Mouse (Mus musculus): ENCODE results near the gene Atp13a2. TPM values are rescaled to one million over a fixed set of nuclear protein-coding genes. Genes with fewer than 3 reads are reported as not detected.

Gene Atp13a2
- polyA plus RNA-seq, 1 experiment from 2014 or later: 45.3 TPM

DNA sequence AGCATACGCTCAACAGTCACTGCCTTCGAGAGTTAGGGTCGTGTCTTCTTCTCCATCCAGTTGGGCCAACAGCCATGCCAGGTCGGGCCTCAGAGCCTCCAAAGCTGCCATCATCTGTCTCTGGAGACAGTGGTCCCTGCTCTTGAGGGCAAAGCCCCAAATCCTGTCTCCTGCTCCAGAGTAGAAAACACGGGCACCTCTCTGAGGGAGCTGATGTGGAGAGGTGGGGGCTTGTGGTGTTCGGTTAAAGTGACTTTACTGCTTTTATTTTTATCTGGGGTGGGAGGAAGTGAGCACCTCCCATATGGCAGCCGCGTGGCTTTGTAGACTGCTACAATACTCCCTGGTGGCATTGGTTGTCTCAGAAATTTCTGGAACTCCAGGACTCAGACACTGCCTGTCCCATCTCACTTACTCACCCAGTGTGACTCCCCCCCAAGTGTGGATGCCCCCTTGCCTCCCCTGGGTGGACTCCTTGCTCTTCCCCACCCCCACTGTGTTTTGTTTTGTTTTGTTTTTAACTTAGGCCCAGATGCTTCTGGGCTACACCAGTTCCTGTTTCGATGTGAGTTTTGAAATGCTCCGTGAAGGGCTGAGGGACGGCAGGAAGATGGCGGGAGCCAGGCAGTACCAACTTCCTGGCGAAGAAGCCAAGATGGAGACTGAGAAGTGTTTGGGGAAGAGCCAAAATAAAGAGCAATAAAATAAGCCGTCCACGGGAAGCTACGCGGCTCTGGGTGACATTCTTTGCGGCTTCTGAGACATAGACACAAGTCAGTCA, 34.6 kb upstream of the Atp13a2 start:
- no peak for ATAC-seq (replicated peaks; ENCODE audit: low FRiP score)
- no peak overlapping the region for H3K9ac ChIP-seq
- WGBS: 78% methylated on average over 18 of the region's 18 CpGs
- 0 out of 2 replicates have a peak, but pooled peaks cover 3% of the 10 kb centered on the region for H3K27me3 ChIP-seq
- no peak overlapping the region for H3K4me2 ChIP-seq
- no peak overlapping the region for H3K4me3 ChIP-seq (replicated peaks)
- no peak overlapping the region for H3K27ac ChIP-seq
- H3K9me3 ChIP-seq (replicated peaks): no peaks in the 10 kb centered on the region
- H3K36me3 ChIP-seq: no peaks in the 10 kb centered on the region
- H3K4me1 ChIP-seq: peaks cover 12% of the 10 kb centered on the region; the same call in 1 of the 2 replicates

DNA sequence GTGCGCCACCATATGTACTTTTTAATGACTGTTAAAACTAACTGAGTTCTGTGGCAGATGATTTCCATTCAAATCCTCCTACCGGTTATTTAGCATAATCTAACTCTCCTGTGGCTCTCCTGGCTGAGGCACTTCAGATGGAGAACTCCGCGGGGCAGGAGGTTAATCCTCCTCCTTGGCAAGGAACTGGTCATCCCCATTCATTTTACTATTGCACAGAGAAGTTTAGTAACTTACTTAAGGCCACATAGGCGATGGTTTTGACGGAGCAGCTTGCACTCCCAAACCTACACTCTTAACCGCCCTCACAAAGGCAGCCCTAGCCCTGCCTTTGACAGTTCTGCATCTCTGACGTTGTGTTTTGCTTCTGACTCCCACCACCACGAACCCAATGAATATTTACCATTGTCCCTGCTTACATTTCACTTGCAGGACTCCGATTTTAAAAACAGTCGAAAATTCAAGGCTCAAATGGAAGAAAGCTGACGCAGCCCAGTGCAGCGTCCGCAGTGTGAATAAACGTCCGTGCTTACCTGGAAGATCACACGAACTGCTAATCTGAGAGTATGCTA, 29.5 kb upstream of the Atp13a2 start:
- Histone ChIP-seq H3K9me3 (replicated peaks) (no peaks in the 10 kb centered on the region), H3K4me2 (peak overlapping the region; percentile 76), H3K4me3 (replicated peaks) (peak overlapping the region; percentile 44), H3K27ac (0 out of 2 replicates have a peak overlapping the region, but pooled peaks have one; percentile 29), H3K4me1 (peaks cover 20% of the 10 kb centered on the region), H3K36me3 (no peaks in the 10 kb centered on the region), H3K27me3 (0 out of 2 replicates have a peak, but pooled peaks cover 3% of the 10 kb centered on the region), H3K9ac (peak overlapping the region; percentile 33; the same call in 1 of the 2 replicates)
- WGBS: 13% methylated on average over 17 of the region's 17 CpGs
- ATAC-seq (replicated peaks; ENCODE audit: low FRiP score): no peak

DNA sequence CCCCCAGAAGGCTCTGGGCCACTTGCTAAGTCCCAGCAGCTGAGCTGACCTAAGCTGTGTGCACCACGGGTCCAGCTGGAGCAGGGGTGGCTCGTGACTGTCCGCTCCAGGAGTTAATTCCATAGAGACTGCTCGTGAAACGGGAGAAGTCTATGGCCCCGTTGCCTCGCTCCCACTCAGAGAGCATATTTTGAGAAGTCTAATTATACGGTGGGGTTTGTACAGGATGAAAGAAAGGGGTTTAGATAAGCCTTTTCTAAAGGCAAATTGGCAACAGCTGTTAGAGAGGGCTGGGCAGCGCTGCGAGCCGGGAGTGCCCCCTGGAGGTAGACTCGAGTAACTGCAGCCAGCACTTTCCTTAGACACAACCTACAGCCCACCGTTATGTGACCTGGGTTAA, 28.9 kb upstream of the Atp13a2 start:
- no peak for ATAC-seq (replicated peaks; ENCODE audit: low FRiP score)

DNA sequence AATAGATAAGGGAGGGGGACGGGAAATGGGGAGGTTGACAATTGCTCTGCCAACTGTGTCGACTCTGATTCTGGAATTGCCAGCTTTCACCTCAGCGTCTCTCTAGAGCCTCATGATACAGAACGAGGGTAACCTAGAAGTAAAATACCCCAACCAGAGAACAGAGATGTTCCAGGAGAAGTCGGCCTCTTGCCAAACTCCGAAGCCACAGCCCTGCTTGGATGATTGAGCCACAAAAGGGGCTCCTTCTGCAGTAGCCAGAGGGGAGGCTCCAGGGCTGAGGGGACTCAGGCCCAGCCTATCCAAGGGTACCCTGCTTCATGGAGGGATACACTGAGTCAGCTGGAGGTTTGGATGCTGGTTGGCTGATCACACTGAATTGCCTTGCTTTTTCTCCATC, 28.4 kb upstream of the Atp13a2 start:
- Histone ChIP-seq H3K4me3 (replicated peaks) (no peak overlapping the region), H3K9ac (no peak overlapping the region), H3K27ac (no peak overlapping the region), H3K4me1 (peaks cover 31% of the 10 kb centered on the region), H3K9me3 (replicated peaks) (no peaks in the 10 kb centered on the region), H3K27me3 (0 out of 2 replicates have a peak, but pooled peaks cover 3% of the 10 kb centered on the region), H3K36me3 (no peaks in the 10 kb centered on the region), H3K4me2 (no peak overlapping the region)
- no peak for ATAC-seq (replicated peaks; ENCODE audit: low FRiP score)
- 57% methylated on average over 6 of the region's 6 CpGs for WGBS

More for the DNA sequence above, 28.9 kb upstream of the Atp13a2 start:
- Histone ChIP-seq H3K4me2 (peak overlapping the region; percentile 76), H3K27me3 (0 out of 2 replicates have a peak, but pooled peaks cover 3% of the 10 kb centered on the region), H3K27ac (0 out of 2 replicates have a peak overlapping the region, but pooled peaks have one; percentile 29), H3K36me3 (no peaks in the 10 kb centered on the region), H3K9ac (peak overlapping the region; percentile 33; the same call in 1 of the 2 replicates), H3K4me1 (peaks cover 25% of the 10 kb centered on the region), H3K9me3 (replicated peaks) (no peaks in the 10 kb centered on the region), H3K4me3 (replicated peaks) (peak overlapping the region; percentile 44)
- under 1% methylated on average over 13 of the region's 13 CpGs for WGBS

DNA sequence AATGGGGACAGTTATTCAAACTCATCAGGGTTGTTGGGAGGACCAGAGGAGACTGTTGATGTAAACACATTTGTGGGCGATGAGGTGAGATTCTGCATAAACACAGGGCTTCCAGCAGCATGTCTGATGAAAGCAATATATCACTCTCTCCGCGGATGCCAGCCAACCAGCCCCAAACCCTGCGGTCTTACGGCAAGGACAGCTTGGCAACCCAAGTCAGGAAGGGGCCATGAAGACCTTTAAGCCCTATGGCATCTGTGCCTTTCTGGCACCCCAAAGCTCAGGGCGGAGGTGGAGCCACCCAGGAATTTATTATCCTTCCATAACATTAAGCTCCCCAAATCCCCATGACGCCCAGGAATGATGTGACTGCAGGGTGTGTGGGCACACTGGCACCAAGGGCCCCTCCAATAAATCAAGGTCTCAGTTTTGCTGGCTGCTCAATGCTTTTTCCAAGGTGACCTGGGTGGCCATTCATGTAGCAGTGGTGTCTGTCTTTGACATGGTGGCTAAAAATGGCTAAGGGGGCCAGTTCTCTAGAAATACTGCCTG, 27.5 kb upstream of the Atp13a2 start:
- H3K27ac ChIP-seq: no peak overlapping the region
- no peak for ATAC-seq (replicated peaks; ENCODE audit: low FRiP score)
- H3K36me3 ChIP-seq: peaks cover 5% of the 10 kb centered on the region; the same call in 1 of the 2 replicates
- no peak overlapping the region for H3K9ac ChIP-seq
- H3K4me3 ChIP-seq (replicated peaks): no peak overlapping the region
- 0 out of 2 replicates have a peak, but pooled peaks cover 3% of the 10 kb centered on the region for H3K27me3 ChIP-seq
- H3K9me3 ChIP-seq (replicated peaks): no peaks in the 10 kb centered on the region
- no peak overlapping the region for H3K4me2 ChIP-seq
- H3K4me1 ChIP-seq: peaks cover 38% of the 10 kb centered on the region
- 73% methylated on average over 7 of the region's 7 CpGs for WGBS

DNA sequence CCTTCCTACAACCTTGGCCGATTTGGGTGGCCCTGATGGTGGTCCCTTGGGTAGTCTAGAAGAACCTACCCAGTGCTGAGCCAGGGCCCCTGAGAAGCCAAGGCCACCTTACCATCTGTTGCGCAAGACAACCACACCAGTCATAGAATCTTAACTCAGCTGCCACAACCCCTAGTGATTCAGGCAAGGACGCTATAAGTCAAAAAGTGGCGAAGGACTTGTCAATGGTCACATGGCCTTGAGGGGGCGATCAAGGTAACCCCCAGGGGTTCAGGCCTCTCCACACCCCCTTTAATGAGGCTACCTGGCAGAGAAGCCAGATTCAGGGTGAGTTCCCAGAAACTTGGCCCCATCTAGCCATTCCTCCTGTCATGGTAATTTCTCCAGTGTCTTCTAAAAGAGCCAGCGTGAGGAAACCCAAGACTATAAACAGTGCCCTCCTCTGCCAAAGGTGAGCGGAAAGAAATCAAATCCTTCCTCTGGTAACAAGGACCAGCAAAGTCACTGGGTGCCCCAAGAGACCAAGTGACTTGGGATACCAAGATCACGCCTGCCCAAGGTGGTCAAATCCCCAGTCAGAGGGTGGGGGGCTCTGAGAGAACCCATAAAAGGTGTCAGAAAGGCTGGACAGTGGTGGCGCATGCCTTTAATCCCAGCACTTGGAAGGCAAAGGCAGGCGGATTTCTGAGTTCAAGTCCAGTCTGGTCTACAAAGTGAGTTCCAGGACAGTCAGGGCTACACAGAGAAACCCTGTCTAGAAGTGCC, 26.8 kb upstream of the Atp13a2 start:
- Histone ChIP-seq H3K27me3 (0 out of 2 replicates have a peak, but pooled peaks cover 3% of the 10 kb centered on the region), H3K4me1 (peaks cover 43% of the 10 kb centered on the region), H3K36me3 (peaks cover 5% of the 10 kb centered on the region; the same call in 1 of the 2 replicates), H3K9ac (no peak overlapping the region), H3K9me3 (replicated peaks) (no peaks in the 10 kb centered on the region), H3K4me3 (replicated peaks) (no peak overlapping the region), H3K4me2 (peak overlapping the region; percentile 56; the same call in 1 of the 2 replicates), H3K27ac (no peak overlapping the region)
- no peak for ATAC-seq (replicated peaks; ENCODE audit: low FRiP score)
- 72% methylated on average over 10 of the region's 10 CpGs for WGBS

DNA sequence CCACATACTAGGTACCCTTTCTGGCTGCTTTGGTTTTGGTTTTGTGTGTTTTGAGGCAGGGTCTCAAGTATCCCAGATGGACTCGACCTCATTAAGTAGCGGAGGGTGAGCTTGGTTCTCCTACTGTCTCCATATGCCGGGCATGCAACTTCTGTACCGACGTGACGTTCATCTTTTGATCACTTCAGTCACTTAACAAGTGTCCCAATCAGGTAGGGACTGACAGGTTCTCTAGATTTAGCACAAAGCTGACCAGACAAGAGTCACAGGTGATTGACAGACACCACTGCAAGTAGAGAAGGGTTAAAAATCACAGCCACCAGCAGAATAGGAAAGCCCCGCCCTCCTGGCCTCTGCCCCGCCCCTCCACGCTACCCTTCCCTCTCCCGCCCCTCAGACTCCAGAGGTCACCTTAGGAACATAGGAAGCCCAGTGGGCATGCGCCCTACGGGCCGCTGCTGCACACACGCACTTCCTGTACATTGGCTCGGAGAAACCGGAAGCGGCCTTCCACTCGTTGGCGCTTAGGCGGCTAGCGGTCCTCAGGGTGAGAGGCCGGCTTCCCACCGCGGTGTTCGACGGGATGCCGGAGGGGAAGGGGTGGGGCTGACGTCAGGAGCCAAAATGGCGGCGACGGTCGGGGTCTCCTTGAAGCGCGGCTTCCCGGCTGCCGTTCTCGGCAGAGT, 25.7 kb upstream of the Atp13a2 start, which contains the start of gene Sdhb:
Gene Sdhb (plus strand): TSS at position 423 of the 686 bp plus-strand sequence.
- H3K9ac ChIP-seq: peak within 1 kb of the TSS; percentile 89
- WGBS: 1% methylated on average over 37 of the region's 37 CpGs
- ATAC-seq (replicated peaks; ENCODE audit: low FRiP score): peak; percentile 97
- H3K4me3 ChIP-seq (replicated peaks): peak within 1 kb of the TSS; percentile 89
- peaks cover 8% of the 10 kb centered on the region; the same call in 1 of the 2 replicates for H3K36me3 ChIP-seq
- H3K4me1 ChIP-seq: peaks cover 43% of the 10 kb centered on the region
- peak within 1 kb of the TSS; percentile 90 for H3K4me2 ChIP-seq
- peak within 1 kb of the TSS; percentile 85 for H3K27ac ChIP-seq
- no peaks in the 10 kb centered on the region for H3K9me3 ChIP-seq (replicated peaks)
- 0 out of 2 replicates have a peak, but pooled peaks cover 3% of the 10 kb centered on the region for H3K27me3 ChIP-seq

DNA sequence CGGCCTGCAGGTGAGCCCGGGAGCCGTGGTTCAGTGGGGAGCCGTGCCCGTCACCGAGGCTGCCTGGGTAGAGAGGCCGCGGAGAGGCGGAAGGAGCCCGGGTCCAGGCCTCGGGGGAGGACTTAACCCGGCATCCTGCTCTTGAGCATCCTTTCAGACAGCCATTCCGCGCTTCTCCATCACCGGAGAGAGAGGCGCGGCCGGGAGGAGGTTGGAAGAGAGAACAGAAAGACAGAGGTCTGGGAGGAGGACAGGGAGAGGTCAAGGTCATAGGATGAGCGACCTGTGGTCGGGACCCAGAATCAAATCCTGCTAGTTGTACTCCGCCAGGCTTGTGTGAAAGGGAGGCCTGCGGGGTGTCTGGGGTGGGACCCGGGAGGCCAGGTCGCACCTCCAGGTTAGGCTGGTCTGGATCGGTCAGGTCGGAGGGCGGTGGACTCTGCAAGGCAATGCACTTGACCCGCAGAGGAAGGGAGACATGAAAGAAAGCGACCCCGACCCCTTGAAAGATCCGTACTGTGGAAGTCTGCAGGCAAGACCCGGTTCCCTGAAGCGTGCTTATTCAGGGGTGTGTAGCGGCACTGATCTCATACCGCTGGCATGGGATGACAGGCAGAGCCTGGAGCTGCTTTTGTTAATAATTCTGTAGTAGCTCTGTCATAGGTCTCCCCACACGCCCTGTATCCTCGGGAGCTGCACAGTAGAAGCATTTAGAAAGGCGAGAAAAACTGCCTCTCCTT, 25.0 kb upstream of the Atp13a2 start:
- H3K9me3 ChIP-seq (replicated peaks): no peaks in the 10 kb centered on the region
- H3K4me2 ChIP-seq: peak overlapping the region; percentile 90
- ATAC-seq (replicated peaks; ENCODE audit: low FRiP score): peak; percentile 23
- 1% methylated on average over 38 of the region's 38 CpGs for WGBS
- 0 out of 2 replicates have a peak, but pooled peaks cover 2% of the 10 kb centered on the region for H3K27me3 ChIP-seq
- H3K36me3 ChIP-seq: peaks cover 15% of the 10 kb centered on the region
- peaks cover 43% of the 10 kb centered on the region for H3K4me1 ChIP-seq
- peak overlapping the region; percentile 85 for H3K27ac ChIP-seq
- peak overlapping the region; percentile 89 for H3K4me3 ChIP-seq (replicated peaks)
- peak overlapping the region; percentile 89 for H3K9ac ChIP-seq

DNA sequence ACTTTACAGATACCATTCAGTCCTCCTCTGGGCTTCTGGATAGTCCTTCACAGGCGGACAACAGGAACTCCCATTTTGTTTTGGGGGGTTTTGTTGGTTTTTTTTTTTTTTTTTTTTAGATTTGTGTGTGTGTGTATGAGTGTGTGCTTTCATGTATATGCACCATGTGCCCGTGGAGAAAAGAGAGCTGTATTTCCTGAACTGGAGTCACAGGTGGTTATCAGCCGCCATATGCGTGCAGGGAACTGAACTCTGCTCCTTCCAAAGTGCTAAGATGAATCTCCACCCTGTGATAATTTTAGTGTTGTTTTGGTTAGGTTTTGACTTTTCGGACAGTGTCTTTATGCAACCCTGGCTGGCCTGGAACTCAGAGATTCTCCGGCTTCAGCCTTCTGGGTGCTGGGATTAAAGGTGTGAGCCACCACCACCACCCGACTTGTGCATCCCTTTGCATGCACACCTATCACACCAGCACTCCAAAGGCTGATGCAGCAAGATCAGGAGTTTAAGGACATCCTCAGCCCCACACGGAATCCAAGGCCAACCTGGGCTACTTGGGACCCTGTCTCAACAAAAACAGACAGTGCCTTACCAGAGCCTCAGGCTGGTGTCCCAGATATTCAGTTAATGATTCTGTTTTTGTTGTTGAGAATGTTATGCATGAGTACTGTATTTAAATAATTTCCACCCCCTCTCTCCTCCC, 24.3 kb upstream of the Atp13a2 start:
- no peaks in the 10 kb centered on the region for H3K9me3 ChIP-seq (replicated peaks)

DNA sequence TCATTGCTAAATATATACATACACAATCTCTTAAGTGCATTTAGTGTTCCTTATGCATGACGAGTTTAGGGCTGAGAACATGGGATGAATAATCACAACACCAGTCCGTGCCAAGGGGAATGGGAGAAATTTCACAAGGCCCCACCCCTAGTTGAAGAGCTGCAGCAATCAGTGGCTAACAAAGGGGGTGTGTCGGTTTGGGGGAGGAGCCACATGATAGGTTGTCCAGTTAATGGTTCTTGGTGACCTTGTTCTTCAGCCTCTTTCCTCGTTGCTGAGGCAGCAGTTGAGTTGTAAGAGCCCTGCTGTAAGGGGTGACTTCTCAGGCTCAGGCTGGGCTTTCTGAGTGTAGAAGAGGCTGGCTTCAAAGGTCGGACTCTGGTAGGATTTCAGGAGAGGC, 23.7 kb upstream of the Atp13a2 start:
- Histone ChIP-seq H3K9me3 (replicated peaks) (no peaks in the 10 kb centered on the region), H3K27ac (peak overlapping the region; percentile 85), H3K9ac (no peak overlapping the region), H3K4me2 (peak overlapping the region; percentile 90), H3K4me3 (replicated peaks) (peak overlapping the region; percentile 89; the same call in 1 of the 2 replicates), H3K27me3 (no peaks in the 10 kb centered on the region), H3K4me1 (peaks cover 37% of the 10 kb centered on the region), H3K36me3 (peaks cover 28% of the 10 kb centered on the region)
- 24% methylated on average over 5 of the region's 5 CpGs for WGBS
- no peak for ATAC-seq (replicated peaks; ENCODE audit: low FRiP score)

More for the DNA sequence above, 24.3 kb upstream of the Atp13a2 start:
- Histone ChIP-seq H3K4me3 (replicated peaks) (peak overlapping the region; percentile 89), H3K4me1 (peaks cover 41% of the 10 kb centered on the region), H3K27ac (peak overlapping the region; percentile 85), H3K27me3 (no peaks in the 10 kb centered on the region), H3K36me3 (peaks cover 22% of the 10 kb centered on the region), H3K4me2 (peak overlapping the region; percentile 90), H3K9ac (peak overlapping the region; percentile 89)
- WGBS: 66% methylated on average over 8 of the region's 8 CpGs
- no peak for ATAC-seq (replicated peaks; ENCODE audit: low FRiP score)

All from kidney, embryonic 15.5 days (tissue).